Mouse (Mus musculus): Measurements from ENCODE around the gene Drap1. TPM values are rescaled to one million over a fixed set of nuclear protein-coding genes. Genes with fewer than 3 reads are reported as not detected.
A peak's percentile ranks its signal among the peaks of the same experiment; 100 is the strongest.

Drap1 gene
- polyA plus RNA-seq, 1 experiment from 2014 or later, result 108 TPM

GRCm38 (mm10) chr19:5426640-5427290, 2.0 kb upstream of the Drap1 start:
- Histone ChIP-seq H3K4me2 (peak overlapping the region; percentile 95), H3K27me3 (replicated peaks) (no peaks in the 10 kb centered on the region), H3K9me3 (replicated peaks) (no peaks in the 10 kb centered on the region), H3K4me1 (peaks cover 39% of the 10 kb centered on the region), H3K9ac (0 out of 2 replicates have a peak overlapping the region, but pooled peaks have one; percentile 12), H3K27ac (no peak overlapping the region), H3K36me3 (peaks cover 29% of the 10 kb centered on the region), H3K4me3 (0 out of 2 replicates have a peak overlapping the region, but pooled peaks have one; percentile 78)
- no peak for ATAC-seq
- WGBS (ENCODE audit: insufficient replicate concordance), result 88% methylated on average over 13 of the region's 13 CpGs

DNA sequence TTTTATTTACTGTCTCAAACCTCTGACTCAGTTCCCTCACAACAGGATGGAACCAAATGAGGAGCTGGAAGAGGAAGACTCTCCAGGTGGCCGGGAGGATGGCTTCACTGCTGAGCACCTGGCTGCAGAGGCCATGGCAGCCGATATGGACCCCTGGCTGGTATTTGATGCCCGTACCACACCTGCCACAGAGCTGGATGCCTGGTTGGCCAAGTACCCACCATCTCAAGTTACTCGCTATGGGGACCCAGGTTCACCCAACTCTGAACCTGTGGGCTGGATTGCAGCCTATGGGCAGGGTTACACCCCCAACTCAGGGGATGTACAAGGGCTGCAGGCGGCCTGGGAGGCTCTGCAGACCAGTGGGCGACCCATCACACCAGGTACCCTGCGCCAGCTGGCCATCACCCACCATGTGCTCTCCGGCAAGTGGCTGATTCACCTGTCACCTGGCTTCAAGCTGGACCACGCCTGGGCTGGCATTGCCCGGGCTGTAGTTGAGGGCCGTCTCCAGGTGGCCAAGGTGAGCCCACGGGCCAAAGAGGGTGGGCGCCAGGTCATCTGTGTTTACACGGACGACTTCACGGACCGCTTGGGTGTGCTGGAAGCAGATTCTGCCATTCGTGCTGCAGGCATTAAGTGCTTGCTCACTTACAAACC, 1.3 kb upstream of the Drap1 start:
- no peaks in the 10 kb centered on the region for H3K27me3 ChIP-seq (replicated peaks)
- no peak for ATAC-seq
- WGBS (ENCODE audit: insufficient replicate concordance), result 80% methylated on average over 18 of the region's 18 CpGs
- peak overlapping the region; percentile 78 for H3K4me3 ChIP-seq
- H3K9me3 ChIP-seq (replicated peaks), result no peaks in the 10 kb centered on the region
- H3K27ac ChIP-seq, result peak overlapping the region; percentile 89
- H3K4me1 ChIP-seq, result peaks cover 39% of the 10 kb centered on the region
- peak overlapping the region; percentile 95 for H3K4me2 ChIP-seq
- H3K36me3 ChIP-seq, result peaks cover 37% of the 10 kb centered on the region
- H3K9ac ChIP-seq, result peak overlapping the region; percentile 90

- Histone ChIP-seq H3K9ac (peak overlapping the region; percentile 90), H3K36me3 (peaks cover 52% of the 10 kb centered on the region), H3K27me3 (replicated peaks) (no peaks in the 10 kb centered on the region), H3K4me1 (peaks cover 44% of the 10 kb centered on the region), H3K27ac (peak overlapping the region; percentile 89), H3K4me3 (peak overlapping the region; percentile 78), H3K9me3 (replicated peaks) (no peaks in the 10 kb centered on the region), H3K4me2 (peak overlapping the region; percentile 95)
- WGBS (ENCODE audit: insufficient replicate concordance), result under 1% methylated on average over 37 of the region's 48 CpGs
- peak; percentile 63 for ATAC-seq
Measured at GRCm38 (mm10) chr19:5424092-5424781, 542 bp downstream of the Drap1 start.

DNA sequence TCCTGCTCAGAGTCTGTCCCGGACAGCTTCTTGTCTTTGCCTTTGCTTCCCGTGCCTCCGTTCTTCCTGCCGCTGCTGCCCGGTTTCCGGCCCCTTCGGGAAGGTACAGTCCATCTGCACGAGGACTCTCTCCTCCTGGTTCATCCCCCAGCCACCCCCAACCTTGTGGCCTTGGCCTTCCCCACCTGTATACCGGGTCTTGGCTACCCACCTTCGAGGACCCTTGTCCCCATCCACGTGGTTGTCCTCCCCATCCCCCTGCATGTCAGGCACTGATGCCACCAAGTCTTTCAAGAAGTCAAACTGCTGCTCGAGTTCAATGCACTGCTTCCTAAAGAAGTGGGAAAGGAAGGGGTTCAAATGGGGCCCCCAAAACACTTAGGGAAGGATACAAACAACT, 1.2 kb downstream of the Drap1 start:
- 69% methylated on average over 12 of the region's 12 CpGs for WGBS (ENCODE audit: insufficient replicate concordance)

DNA sequence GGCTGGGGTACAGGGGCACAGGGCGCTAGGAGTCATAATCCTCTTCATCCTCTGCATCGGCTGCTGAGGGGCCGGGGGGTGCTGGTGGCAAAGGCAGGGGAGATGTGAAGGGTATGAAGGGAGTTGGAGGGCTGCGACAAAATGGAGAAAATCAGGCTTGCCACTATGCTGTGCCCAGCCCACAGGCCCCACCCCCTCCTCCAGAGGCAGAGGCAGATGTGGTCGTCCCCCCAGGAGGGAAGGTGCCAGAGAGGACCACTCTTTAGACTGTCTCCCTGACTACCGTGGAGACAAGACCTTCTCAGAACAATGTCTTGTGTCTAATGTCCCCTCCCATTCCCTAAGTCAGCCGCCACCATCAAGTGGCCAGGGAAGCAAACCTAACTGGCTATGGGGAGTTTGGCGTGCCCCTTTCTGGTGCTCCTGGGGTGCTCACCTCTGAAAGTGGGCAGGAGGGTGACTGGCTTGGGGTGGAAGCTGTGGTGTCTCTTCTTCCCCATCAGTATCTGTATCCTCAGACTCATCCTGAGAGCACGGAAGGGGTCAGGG, 1.8 kb downstream of the Drap1 start:
- no peaks in the 10 kb centered on the region for H3K9me3 ChIP-seq (replicated peaks)
- 81% methylated on average over 9 of the region's 9 CpGs for WGBS (ENCODE audit: insufficient replicate concordance)
- ATAC-seq, result no peak
- peaks cover 58% of the 10 kb centered on the region for H3K36me3 ChIP-seq
- no peak overlapping the region for H3K27ac ChIP-seq
- peak overlapping the region; percentile 78; the same call in 1 of the 2 replicates for H3K4me3 ChIP-seq
- H3K4me1 ChIP-seq, result peaks cover 44% of the 10 kb centered on the region
- H3K27me3 ChIP-seq (replicated peaks), result no peaks in the 10 kb centered on the region
- H3K4me2 ChIP-seq, result peak overlapping the region; percentile 95
- H3K9ac ChIP-seq, result peak overlapping the region; percentile 90; the same call in 1 of the 2 replicates

More for the DNA sequence above, 1.2 kb downstream of the Drap1 start:
- Histone ChIP-seq H3K9me3 (replicated peaks) (no peaks in the 10 kb centered on the region), H3K9ac (peak overlapping the region; percentile 90), H3K4me3 (peak overlapping the region; percentile 78), H3K36me3 (peaks cover 52% of the 10 kb centered on the region), H3K27me3 (replicated peaks) (no peaks in the 10 kb centered on the region), H3K4me1 (peaks cover 44% of the 10 kb centered on the region), H3K27ac (peak overlapping the region; percentile 89), H3K4me2 (peak overlapping the region; percentile 95)
- no peak for ATAC-seq

DNA sequence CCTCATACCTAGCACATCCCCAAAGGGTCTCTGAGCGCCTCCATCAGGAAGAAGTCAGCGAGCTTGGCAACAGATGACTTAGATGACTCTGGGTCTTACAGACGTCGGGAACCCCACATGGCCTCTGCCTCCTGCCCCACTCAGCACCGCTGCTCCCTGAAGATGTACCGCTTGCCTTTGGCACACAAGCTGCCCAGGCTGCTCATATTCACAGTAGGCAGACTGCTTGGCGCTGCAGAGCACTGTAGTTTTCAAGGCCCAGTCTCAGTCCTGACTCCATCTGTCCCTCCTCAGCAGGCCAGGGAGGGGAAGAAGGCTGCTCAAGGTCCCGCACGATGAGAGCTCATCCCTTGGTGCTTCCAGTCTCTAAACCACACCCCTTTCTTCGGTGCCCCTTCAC, 2.5 kb downstream of the Drap1 start:
- H3K4me3 ChIP-seq, result no peak overlapping the region
- H3K4me2 ChIP-seq, result no peak overlapping the region
- no peak for ATAC-seq
- H3K4me1 ChIP-seq, result peaks cover 43% of the 10 kb centered on the region
- no peak overlapping the region for H3K27ac ChIP-seq
- WGBS (ENCODE audit: insufficient replicate concordance), result 80% methylated on average over 10 of the region's 10 CpGs
- no peak overlapping the region for H3K9ac ChIP-seq
- no peaks in the 10 kb centered on the region for H3K27me3 ChIP-seq (replicated peaks)
- no peaks in the 10 kb centered on the region for H3K9me3 ChIP-seq (replicated peaks)
- peaks cover 58% of the 10 kb centered on the region for H3K36me3 ChIP-seq

- Histone ChIP-seq H3K4me2 (no peak overlapping the region), H3K36me3 (peaks cover 53% of the 10 kb centered on the region), H3K4me3 (no peak overlapping the region), H3K4me1 (peaks cover 39% of the 10 kb centered on the region), H3K9ac (no peak overlapping the region), H3K9me3 (replicated peaks) (no peaks in the 10 kb centered on the region), H3K27me3 (replicated peaks) (no peaks in the 10 kb centered on the region), H3K27ac (no peak overlapping the region)
- no peak for ATAC-seq
- WGBS (ENCODE audit: insufficient replicate concordance), result 92% methylated on average over 5 of the region's 5 CpGs
Measured at GRCm38 (mm10) chr19:5421784-5422183, 3.0 kb downstream of the Drap1 start.

GRCm38 (mm10) chr19:5420579-5420978, 4.2 kb downstream of the Drap1 start:
- peaks cover 45% of the 10 kb centered on the region for H3K36me3 ChIP-seq
- no peak overlapping the region for H3K9ac ChIP-seq
- WGBS (ENCODE audit: insufficient replicate concordance), result 84% methylated on average over 6 of the region's 6 CpGs
- no peak overlapping the region for H3K27ac ChIP-seq
- no peak overlapping the region for H3K4me3 ChIP-seq
- H3K4me2 ChIP-seq, result no peak overlapping the region
- H3K9me3 ChIP-seq (replicated peaks), result no peaks in the 10 kb centered on the region
- peaks cover 27% of the 10 kb centered on the region for H3K4me1 ChIP-seq
- no peaks in the 10 kb centered on the region for H3K27me3 ChIP-seq (replicated peaks)
- ATAC-seq, result no peak

- H3K36me3 ChIP-seq, result peaks cover 45% of the 10 kb centered on the region
- H3K4me2 ChIP-seq, result no peak overlapping the region
- no peak overlapping the region for H3K27ac ChIP-seq
- H3K9me3 ChIP-seq (replicated peaks), result no peaks in the 10 kb centered on the region
- WGBS (ENCODE audit: insufficient replicate concordance), result 67% methylated on average over 9 of the region's 9 CpGs
- peaks cover 26% of the 10 kb centered on the region for H3K4me1 ChIP-seq
- H3K27me3 ChIP-seq (replicated peaks), result no peaks in the 10 kb centered on the region
- no peak overlapping the region for H3K4me3 ChIP-seq
- no peak for ATAC-seq
- no peak overlapping the region for H3K9ac ChIP-seq
Measured at GRCm38 (mm10) chr19:5419630-5420029, 5.1 kb downstream of the Drap1 start.

DNA sequence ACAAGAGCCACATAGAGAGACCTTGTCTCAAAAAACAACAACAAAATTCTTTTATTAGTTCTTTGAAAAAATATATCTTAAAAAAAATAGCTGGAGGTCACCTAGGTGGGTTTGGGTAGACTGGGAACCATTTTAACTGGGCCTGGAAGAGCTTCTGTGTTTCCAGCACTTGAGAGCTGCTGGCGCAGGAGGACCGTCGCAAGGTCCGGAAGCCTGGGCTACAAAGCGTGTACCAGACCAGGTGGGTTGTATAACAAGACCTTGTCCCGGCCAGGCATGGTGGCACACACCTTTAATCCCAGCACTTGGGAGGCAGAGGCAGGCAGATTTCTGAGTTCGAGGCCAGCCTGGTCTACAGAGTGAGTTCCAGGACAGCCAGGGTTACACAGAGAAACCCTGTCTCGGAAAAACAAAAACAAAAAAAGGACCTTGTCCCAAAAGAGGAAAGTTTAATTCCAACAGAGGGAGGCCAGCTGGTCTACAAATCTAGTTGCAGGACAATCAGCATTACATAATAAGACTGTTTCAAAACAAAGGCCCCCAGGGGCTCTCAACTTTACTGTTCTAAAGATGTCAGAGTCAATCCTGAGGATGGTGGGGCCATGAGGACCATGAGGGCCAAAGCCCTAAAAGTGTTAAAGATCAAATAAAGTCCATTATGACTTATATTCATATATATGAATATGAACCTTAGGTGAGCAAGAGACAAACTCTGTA, 5.9 kb downstream of the Drap1 start:
- Histone ChIP-seq H3K36me3 (peaks cover 45% of the 10 kb centered on the region), H3K27me3 (replicated peaks) (no peaks in the 10 kb centered on the region), H3K4me2 (no peak overlapping the region), H3K4me1 (peaks cover 27% of the 10 kb centered on the region), H3K27ac (no peak overlapping the region), H3K4me3 (no peak overlapping the region), H3K9ac (no peak overlapping the region), H3K9me3 (replicated peaks) (no peaks in the 10 kb centered on the region)
- 76% methylated on average over 8 of the region's 8 CpGs for WGBS (ENCODE audit: insufficient replicate concordance)
- no peak for ATAC-seq

- no peak overlapping the region for H3K27ac ChIP-seq
- no peak overlapping the region for H3K9ac ChIP-seq
- no peak overlapping the region for H3K4me3 ChIP-seq
- no peaks in the 10 kb centered on the region for H3K9me3 ChIP-seq (replicated peaks)
- no peak for ATAC-seq
- H3K27me3 ChIP-seq (replicated peaks), result no peaks in the 10 kb centered on the region
- peaks cover 8% of the 10 kb centered on the region; the same call in 1 of the 2 replicates for H3K4me1 ChIP-seq
- no peak overlapping the region for H3K4me2 ChIP-seq
- 56% methylated on average over 2 of the region's 2 CpGs for WGBS (ENCODE audit: insufficient replicate concordance)
- peaks cover 9% of the 10 kb centered on the region; the same call in 1 of the 2 replicates for H3K36me3 ChIP-seq
Measured at GRCm38 (mm10) chr19:5414534-5414957, 10.2 kb downstream of the Drap1 start.

Measured in liver, embryonic 12.5 days (tissue).